Mouse (Mus musculus): ENCODE data around the gene Bsx. TPM values are rescaled to one million over a fixed set of nuclear protein-coding genes. Genes with fewer than 3 reads are reported as not detected.

Bsx gene
- 0.07 TPM in 1 of 2 replicates, not detected in the other for polyA plus RNA-seq (2014; fragmentation: Nextera tagmentation; extraction: Ambion mirVana)

- Histone ChIP-seq H3K4me1 (ENCODE audit: control insufficient read depth, insufficient read depth, low read length) (no peaks in the 10 kb centered on the region), H3K27ac (ENCODE audit: low read length) (no peak within 1 kb of the TSS), H3K4me2 (replicated peaks; ENCODE audit: low read depth, low read length) (peak within 1 kb of the TSS; percentile 29), H3K4me3 (ENCODE audit: low read depth, low read length) (no peak within 1 kb of the TSS), H3K9ac (replicated peaks; ENCODE audit: low read depth, low read length) (no peak within 1 kb of the TSS), H3K9me3 (ENCODE audit: control insufficient read depth, low read depth, low read length) (no peaks in the 10 kb centered on the region), H3K36me3 (ENCODE audit: control insufficient read depth, insufficient read depth, low read length) (no peaks in the 10 kb centered on the region), H3K27me3 (ENCODE audit: control insufficient read depth, insufficient read depth, low read length) (peaks cover 65% of the 10 kb centered on the region)
- 3% methylated on average over 32 of the region's 32 CpGs for WGBS
- peak; percentile 82; the same call in 1 of the 2 replicates for ATAC-seq (ENCODE audit: insufficient number of reproducible peaks, insufficient read depth, low FRiP score, low read depth)
These were observed at the start of gene Bsx for GRCm38 (mm10) chr9:40873556-40874470. Bsx (plus strand) TSS chr9:40874127.

DNA sequence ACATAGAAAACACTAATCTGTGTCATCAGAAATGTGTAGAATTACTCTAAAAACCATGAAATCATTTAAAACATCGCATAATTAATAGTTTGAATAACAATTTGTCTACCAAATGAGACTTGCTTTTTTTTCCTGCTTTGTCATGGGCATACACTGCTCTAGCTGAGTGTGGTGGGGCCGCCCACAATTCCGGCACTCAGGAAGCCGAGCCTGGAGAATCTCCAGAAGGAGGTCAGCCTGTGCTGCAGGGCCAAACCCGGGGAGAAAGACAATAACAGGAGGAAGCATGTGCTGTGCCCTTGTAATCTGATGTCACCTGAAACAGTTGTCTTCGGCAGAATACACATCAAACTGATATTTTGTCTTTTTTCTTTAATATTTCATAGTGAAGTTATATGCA, 48.3 kb upstream of the Bsx start:
- 44% methylated on average over 6 of the region's 6 CpGs for WGBS
- no peak for ATAC-seq (ENCODE audit: insufficient number of reproducible peaks, insufficient read depth, low FRiP score, low read depth)
- Histone ChIP-seq H3K4me3 (ENCODE audit: low read depth, low read length) (no peak overlapping the region), H3K4me1 (ENCODE audit: control insufficient read depth, insufficient read depth, low read length) (0 out of 2 replicates have a peak, but pooled peaks cover 7% of the 10 kb centered on the region), H3K27ac (ENCODE audit: low read length) (no peak overlapping the region), H3K27me3 (ENCODE audit: control insufficient read depth, insufficient read depth, low read length) (no peaks in the 10 kb centered on the region), H3K36me3 (ENCODE audit: control insufficient read depth, insufficient read depth, low read length) (no peaks in the 10 kb centered on the region), H3K9ac (replicated peaks; ENCODE audit: low read depth, low read length) (no peak overlapping the region), H3K9me3 (ENCODE audit: control insufficient read depth, low read depth, low read length) (no peaks in the 10 kb centered on the region), H3K4me2 (replicated peaks; ENCODE audit: low read depth, low read length) (no peak overlapping the region)

DNA sequence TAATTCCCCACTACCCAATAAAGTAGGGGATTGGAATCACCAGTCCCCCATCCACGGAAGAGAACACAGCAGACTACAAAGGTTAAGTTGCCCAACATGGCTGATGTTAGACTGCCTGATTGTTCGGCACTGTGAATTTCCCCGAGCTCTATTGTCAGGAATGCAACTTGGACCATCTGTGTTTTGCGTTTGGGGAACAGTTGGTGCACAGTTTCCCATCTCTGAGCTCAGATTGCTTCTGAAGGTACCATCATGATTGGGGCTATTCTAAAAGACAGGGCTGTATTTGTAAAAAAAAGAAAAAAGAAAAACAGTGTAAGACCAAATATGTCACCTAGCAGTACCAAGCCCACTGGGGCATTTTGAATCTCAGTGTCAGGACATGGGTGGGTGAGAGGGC, 46.6 kb upstream of the Bsx start:
- no peak overlapping the region for H3K4me3 ChIP-seq (ENCODE audit: low read depth, low read length)
- H3K4me1 ChIP-seq (ENCODE audit: control insufficient read depth, insufficient read depth, low read length), result 0 out of 2 replicates have a peak, but pooled peaks cover under 1% of the 10 kb centered on the region
- H3K4me2 ChIP-seq (replicated peaks; ENCODE audit: low read depth, low read length), result no peak overlapping the region
- H3K9ac ChIP-seq (replicated peaks; ENCODE audit: low read depth, low read length), result no peak overlapping the region
- no peak for ATAC-seq (ENCODE audit: insufficient number of reproducible peaks, insufficient read depth, low FRiP score, low read depth)
- no peaks in the 10 kb centered on the region for H3K9me3 ChIP-seq (ENCODE audit: control insufficient read depth, low read depth, low read length)
- H3K27ac ChIP-seq (ENCODE audit: low read length), result no peak overlapping the region
- 80% methylated on average over 4 of the region's 4 CpGs for WGBS
- no peaks in the 10 kb centered on the region for H3K36me3 ChIP-seq (ENCODE audit: control insufficient read depth, insufficient read depth, low read length)
- no peaks in the 10 kb centered on the region for H3K27me3 ChIP-seq (ENCODE audit: control insufficient read depth, insufficient read depth, low read length)

DNA sequence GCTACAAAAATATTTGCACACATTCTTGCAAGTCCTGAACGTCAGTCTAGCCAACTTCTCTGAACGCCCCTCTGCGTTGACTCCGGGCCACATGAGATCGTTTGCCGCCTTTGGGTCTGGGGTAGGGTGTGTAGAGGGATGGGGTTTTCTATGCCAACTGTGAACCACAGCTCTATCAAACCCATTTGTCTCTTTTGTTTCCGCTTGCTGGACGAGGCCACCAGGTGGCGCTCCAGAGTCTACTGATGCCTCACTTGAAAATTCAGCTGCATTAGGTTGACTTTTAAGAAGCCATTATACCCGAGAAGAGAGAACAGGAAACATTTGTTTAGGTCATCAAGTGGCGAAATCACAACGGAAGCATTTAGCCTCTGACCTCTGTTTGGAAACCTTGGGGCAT, 39.4 kb upstream of the Bsx start:
- Histone ChIP-seq H3K4me2 (replicated peaks; ENCODE audit: low read depth, low read length) (no peak overlapping the region), H3K27ac (ENCODE audit: low read length) (no peak overlapping the region), H3K4me1 (ENCODE audit: control insufficient read depth, insufficient read depth, low read length) (no peaks in the 10 kb centered on the region), H3K4me3 (ENCODE audit: low read depth, low read length) (no peak overlapping the region), H3K27me3 (ENCODE audit: control insufficient read depth, insufficient read depth, low read length) (no peaks in the 10 kb centered on the region), H3K9me3 (ENCODE audit: control insufficient read depth, low read depth, low read length) (no peaks in the 10 kb centered on the region), H3K36me3 (ENCODE audit: control insufficient read depth, insufficient read depth, low read length) (no peaks in the 10 kb centered on the region), H3K9ac (replicated peaks; ENCODE audit: low read depth, low read length) (no peak overlapping the region)
- no peak for ATAC-seq (ENCODE audit: insufficient number of reproducible peaks, insufficient read depth, low FRiP score, low read depth)
- 4% methylated on average over 12 of the region's 12 CpGs for WGBS

- H3K27me3 ChIP-seq (ENCODE audit: control insufficient read depth, insufficient read depth, low read length), result no peaks in the 10 kb centered on the region
- H3K9me3 ChIP-seq (ENCODE audit: control insufficient read depth, low read depth, low read length), result no peaks in the 10 kb centered on the region
- no peak overlapping the region for H3K9ac ChIP-seq (replicated peaks; ENCODE audit: low read depth, low read length)
- ATAC-seq (ENCODE audit: insufficient number of reproducible peaks, insufficient read depth, low FRiP score, low read depth), result no peak
- no peaks in the 10 kb centered on the region for H3K4me1 ChIP-seq (ENCODE audit: control insufficient read depth, insufficient read depth, low read length)
- 83% methylated on average over 3 of the region's 3 CpGs for WGBS
- no peaks in the 10 kb centered on the region for H3K36me3 ChIP-seq (ENCODE audit: control insufficient read depth, insufficient read depth, low read length)
- H3K4me2 ChIP-seq (replicated peaks; ENCODE audit: low read depth, low read length), result no peak overlapping the region
- no peak overlapping the region for H3K4me3 ChIP-seq (ENCODE audit: low read depth, low read length)
- H3K27ac ChIP-seq (ENCODE audit: low read length), result no peak overlapping the region
These were observed 37.2 kb upstream of the Bsx start for GRCm38 (mm10) chr9:40836681-40837080.

- Histone ChIP-seq H3K4me2 (replicated peaks; ENCODE audit: low read depth, low read length) (no peak overlapping the region), H3K27me3 (ENCODE audit: control insufficient read depth, insufficient read depth, low read length) (no peaks in the 10 kb centered on the region), H3K36me3 (ENCODE audit: control insufficient read depth, insufficient read depth, low read length) (no peaks in the 10 kb centered on the region), H3K4me3 (ENCODE audit: low read depth, low read length) (no peak overlapping the region), H3K4me1 (ENCODE audit: control insufficient read depth, insufficient read depth, low read length) (no peaks in the 10 kb centered on the region), H3K27ac (ENCODE audit: low read length) (no peak overlapping the region), H3K9me3 (ENCODE audit: control insufficient read depth, low read depth, low read length) (no peaks in the 10 kb centered on the region), H3K9ac (replicated peaks; ENCODE audit: low read depth, low read length) (no peak overlapping the region)
- no peak for ATAC-seq (ENCODE audit: insufficient number of reproducible peaks, insufficient read depth, low FRiP score, low read depth)
- WGBS, result 69% methylated on average over 3 of the region's 3 CpGs
These were observed 34.3 kb upstream of the Bsx start for GRCm38 (mm10) chr9:40839662-40840061.

DNA sequence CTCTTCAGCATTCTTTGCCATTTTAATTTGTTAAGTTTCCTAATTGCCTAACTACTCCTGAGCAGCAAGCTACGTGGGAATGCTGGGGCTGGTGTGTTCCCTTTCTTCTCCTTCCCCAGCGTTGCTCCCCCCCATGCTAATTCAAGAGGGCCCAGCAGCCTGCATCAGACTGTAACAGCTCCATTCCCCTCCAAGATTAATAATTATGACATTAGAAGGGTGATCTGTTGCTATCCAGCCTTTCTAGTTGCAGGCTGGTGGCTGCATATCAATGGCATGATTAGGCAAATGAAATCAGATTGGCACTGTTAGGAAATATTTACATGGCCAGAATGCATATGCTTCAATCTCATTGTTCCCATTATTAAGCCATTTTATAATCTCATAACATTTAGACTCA, 22.4 kb upstream of the Bsx start:
- Histone ChIP-seq H3K4me2 (replicated peaks; ENCODE audit: low read depth, low read length) (no peak overlapping the region), H3K27ac (ENCODE audit: low read length) (no peak overlapping the region), H3K9ac (replicated peaks; ENCODE audit: low read depth, low read length) (no peak overlapping the region), H3K4me1 (ENCODE audit: control insufficient read depth, insufficient read depth, low read length) (no peaks in the 10 kb centered on the region), H3K27me3 (ENCODE audit: control insufficient read depth, insufficient read depth, low read length) (no peaks in the 10 kb centered on the region), H3K9me3 (ENCODE audit: control insufficient read depth, low read depth, low read length) (no peaks in the 10 kb centered on the region), H3K4me3 (ENCODE audit: low read depth, low read length) (no peak overlapping the region), H3K36me3 (ENCODE audit: control insufficient read depth, insufficient read depth, low read length) (no peaks in the 10 kb centered on the region)
- 55% methylated on average over 2 of the region's 2 CpGs for WGBS
- no peak for ATAC-seq (ENCODE audit: insufficient number of reproducible peaks, insufficient read depth, low FRiP score, low read depth)

GRCm38 (mm10) chr9:40858461-40859160, 15.3 kb upstream of the Bsx start:
- no peaks in the 10 kb centered on the region for H3K4me1 ChIP-seq (ENCODE audit: control insufficient read depth, insufficient read depth, low read length)
- no peaks in the 10 kb centered on the region for H3K36me3 ChIP-seq (ENCODE audit: control insufficient read depth, insufficient read depth, low read length)
- H3K9ac ChIP-seq (replicated peaks; ENCODE audit: low read depth, low read length), result no peak overlapping the region
- peaks cover 6% of the 10 kb centered on the region; the same call in 1 of the 2 replicates for H3K27me3 ChIP-seq (ENCODE audit: control insufficient read depth, insufficient read depth, low read length)
- ATAC-seq (ENCODE audit: insufficient number of reproducible peaks, insufficient read depth, low FRiP score, low read depth), result no peak
- WGBS, result 11% methylated on average over 21 of the region's 21 CpGs
- peak overlapping the region; percentile 14 for H3K4me3 ChIP-seq (ENCODE audit: low read depth, low read length)
- H3K27ac ChIP-seq (ENCODE audit: low read length), result no peak overlapping the region
- no peaks in the 10 kb centered on the region for H3K9me3 ChIP-seq (ENCODE audit: control insufficient read depth, low read depth, low read length)
- peak overlapping the region; percentile 33 for H3K4me2 ChIP-seq (replicated peaks; ENCODE audit: low read depth, low read length)

All from stomach, embryonic 14.5 days (tissue).